Mouse (Mus musculus) ES-E14 (cell line): ENCODE data around the gene Col5a1. TPM values are rescaled to one million over a fixed set of nuclear protein-coding genes. Genes with fewer than 3 reads are reported as not detected.

Source experiments
- DNase-seq: peaks from one replicate; pipeline ENCODE4 v3.0.0-alpha.2; 2013; ENCODE audit warnings: low read depth, low spot score
- H3K27ac ChIP-seq: 2 replicates; pipeline ENCODE4 v1.5.1; 2012; ENCODE audit warnings: low read depth, mild to moderate bottlenecking, low read length, moderate library complexity, mixed read lengths; ENCODE audit not compliant: poor library complexity, insufficient read depth, severe bottlenecking
- H3K36me3 ChIP-seq: 2 replicates; pipeline ENCODE4 v1.6.1; 2012; ENCODE audit warnings: mild to moderate bottlenecking, low read length, moderate library complexity, mixed read lengths; ENCODE audit not compliant: control insufficient read depth, poor library complexity, insufficient read depth, severe bottlenecking
- H3K4me1 ChIP-seq, 2 experiments: fragments of 150-350 bp in 1 of 2; sonication (generic) in 1 of 2; 2 replicates each; pipeline ENCODE4 v1.6.1; 2012; ENCODE audit warnings: low read length in 2 of 2, mild to moderate bottlenecking in 1 of 2, mixed read lengths in 1 of 2; ENCODE audit not compliant: control insufficient read depth in 2 of 2, insufficient read depth in 2 of 2, poor library complexity in 1 of 2
- H3K4me3 ChIP-seq, 2 experiments: fragments of 150-350 bp in 1 of 2; sonication (generic) in 1 of 2; 2 replicates each; pipeline ENCODE4 v1.5.1; 2012; ENCODE audit warnings: low read length in 2 of 2, low read depth in 1 of 2, mild to moderate bottlenecking in 1 of 2, mixed read lengths in 1 of 2; ENCODE audit not compliant: insufficient read depth in 1 of 2, poor library complexity in 1 of 2, severe bottlenecking in 1 of 2
- H3K9ac ChIP-seq: 2 replicates; pipeline ENCODE4 v1.6.1; 2012; ENCODE audit warnings: low read depth, mild to moderate bottlenecking, low read length, mixed read lengths; ENCODE audit not compliant: poor library complexity, insufficient read depth, severe bottlenecking
- H3K9me3 ChIP-seq: fragments of 150-350 bp; sonication (generic); 2 replicates; pipeline ENCODE4 v1.6.1; 2012; ENCODE audit warnings: low read depth, mild to moderate bottlenecking, low read length; ENCODE audit not compliant: control insufficient read depth, insufficient read depth
- CHD2 ChIP-seq: IDR thresholded peaks from 2 replicates; pipeline ENCODE4 v1.6.1; 2014; ENCODE audit warnings: mild to moderate bottlenecking, low read depth, low read length, inconsistent platforms
- HCFC1 ChIP-seq: IDR thresholded peaks from 2 replicates; pipeline ENCODE4 v1.6.1; 2012; ENCODE audit warnings: low read length, inconsistent platforms, borderline replicate concordance; ENCODE audit not compliant: insufficient read depth
- MAFK ChIP-seq: IDR thresholded peaks from 2 replicates; pipeline ENCODE4 v1.6.1; 2014; ENCODE audit warnings: mild to moderate bottlenecking, low read depth, low read length, inconsistent platforms; ENCODE audit not compliant: insufficient read depth
- ZC3H11A ChIP-seq: IDR thresholded peaks from 2 replicates; pipeline ENCODE4 v1.6.1; 2012; ENCODE audit warnings: low read depth, mild to moderate bottlenecking, inconsistent platforms, low read length, borderline replicate concordance
- ZNF384 ChIP-seq: IDR thresholded peaks from 2 replicates; pipeline ENCODE4 v1.6.1; 2012; ENCODE audit warnings: low read depth, low read length, inconsistent platforms
- in situ Hi-C, 2 experiments: fragments of 600-800 bp; cut with MboI; formaldehyde crosslinking; loops; one replicate each; pipeline ENCODE4 v1.15.1; 2025; ENCODE audit warnings: low sequenced_read_pairs in 2 of 2, inconsistent platforms in 1 of 2; ENCODE audit not compliant: unreplicated experiment in 2 of 2
- total RNA-seq: library from RNA; depleted of rRNA; stranded (reverse); fragments of 300-350 nt; gene quantifications from 2 replicates; pipeline ENCODE4 v1.2.3, GENCODE M21; 2012

Col5a1 gene
- total RNA-seq, 1 experiment = 42.3 TPM

GRCm38 (mm10) chr2:28046311-28046710, 160.1 kb downstream of the Col5a1 start:
- Histone ChIP-seq H3K36me3 (no peaks in the 10 kb centered on the region), H3K27ac (no peak overlapping the region), H3K4me3 (no peak overlapping the region), H3K9me3 (no peaks in the 10 kb centered on the region), H3K4me1 (no peaks in the 10 kb centered on the region; a peak in 1 of 4 replicates), H3K9ac (no peak overlapping the region)
- no peak for DNase-seq
- in situ Hi-C loops = no loop called here
- TF ChIP-seq MAFK (no peak), ZNF384 (no peak), ZC3H11A (no peak), HCFC1 (no peak), CHD2 (no peak)

- Histone ChIP-seq H3K9me3 (no peaks in the 10 kb centered on the region), H3K27ac (no peak overlapping the region), H3K4me1 (no peaks in the 10 kb centered on the region; a peak in 1 of 4 replicates), H3K4me3 (no peak overlapping the region), H3K9ac (no peak overlapping the region), H3K36me3 (no peaks in the 10 kb centered on the region)
- no peak for TF ChIP-seq ZNF384
- no peak for TF ChIP-seq MAFK
- no peak for TF ChIP-seq HCFC1
- no peak for TF ChIP-seq CHD2
- no peak for TF ChIP-seq ZC3H11A
- DNase-seq = no peak
- in situ Hi-C loops = no loop called here
These were observed 160.9 kb downstream of the Col5a1 start for GRCm38 (mm10) chr2:28047092-28047491.

- DNase-seq = no peak
- in situ Hi-C loops = no loop called here
- Histone ChIP-seq H3K27ac (no peak overlapping the region), H3K9ac (no peak overlapping the region), H3K4me1 (no peaks in the 10 kb centered on the region), H3K36me3 (no peaks in the 10 kb centered on the region), H3K4me3 (no peak overlapping the region), H3K9me3 (no peaks in the 10 kb centered on the region)
- TF ChIP-seq ZNF384 (no peak), CHD2 (no peak), ZC3H11A (no peak), HCFC1 (no peak)
These were observed 173.7 kb downstream of the Col5a1 start for GRCm38 (mm10) chr2:28059922-28060321.

GRCm38 (mm10) chr2:28063711-28064338, 177.6 kb downstream of the Col5a1 start:
- no peak for TF ChIP-seq MAFK
- no peak for TF ChIP-seq ZNF384
- TF ChIP-seq ZC3H11A = no peak
- TF ChIP-seq CHD2 = no peak
- TF ChIP-seq HCFC1 = no peak
- in situ Hi-C loops = no loop called here
- no peak for DNase-seq
- H3K4me3 ChIP-seq = no peak overlapping the region
- H3K4me1 ChIP-seq = no peaks in the 10 kb centered on the region; a peak in 1 of 4 replicates
- H3K27ac ChIP-seq = no peak overlapping the region
- H3K9me3 ChIP-seq = no peaks in the 10 kb centered on the region
- H3K9ac ChIP-seq = no peak overlapping the region
- H3K36me3 ChIP-seq = no peaks in the 10 kb centered on the region
